Mouse (Mus musculus) cerebellum, adult (tissue): Measurements from ENCODE around the gene Hnrnph2.

Experiments used
- ATAC-seq: cut with Nextera tagmentation; 2 replicates; pipeline ENCODE4 v1.9.2; 2017; ENCODE audit warnings: mild to moderate bottlenecking, moderate library complexity, mixed read lengths; ENCODE audit not compliant: insufficient number of reproducible peaks, low FRiP score, low TSS enrichment

Gene Hnrnph2

DNA sequence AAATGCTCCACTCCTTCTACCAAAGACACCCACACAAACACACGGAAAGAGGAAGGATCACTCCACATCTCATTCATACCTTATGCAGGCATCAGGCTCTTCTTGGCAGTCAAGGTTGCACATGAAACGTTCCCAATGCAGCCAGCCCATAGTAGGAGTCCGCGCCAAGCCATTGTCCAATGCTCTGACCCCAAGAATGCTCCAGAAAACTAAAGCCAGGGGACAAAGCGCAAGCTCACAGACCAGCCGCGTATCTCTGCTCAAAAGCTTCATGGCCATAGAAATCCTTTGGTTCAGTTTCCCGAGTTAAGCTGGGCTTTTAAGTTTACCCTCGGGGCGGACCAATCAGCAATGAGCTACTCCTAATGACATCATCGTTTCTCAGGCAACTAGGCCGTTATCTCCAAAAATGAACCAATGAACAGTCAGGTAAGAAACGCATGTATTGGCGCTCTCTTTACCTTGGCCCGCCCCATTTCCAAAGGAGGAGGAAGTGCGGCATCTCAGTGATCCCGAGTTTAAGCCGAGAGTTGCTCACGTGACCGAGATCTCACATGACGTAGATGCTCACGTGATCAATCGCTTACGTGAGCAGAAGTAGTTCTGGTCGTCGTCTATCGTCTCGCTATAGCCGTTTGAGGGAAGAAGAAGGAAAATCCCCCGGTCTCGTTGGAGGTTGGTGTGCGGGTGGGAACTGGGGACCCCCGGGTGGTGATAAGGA lies at the start of gene Hnrnph2, which contains the start of gene Gla:
Gene Hnrnph2, plus strand, starts transcription at position 521 of the 721 bp plus-strand sequence.
Gene Gla, minus strand, starts transcription at position 467 of the 721 bp plus-strand sequence.
- peak; percentile 99 for ATAC-seq

DNA sequence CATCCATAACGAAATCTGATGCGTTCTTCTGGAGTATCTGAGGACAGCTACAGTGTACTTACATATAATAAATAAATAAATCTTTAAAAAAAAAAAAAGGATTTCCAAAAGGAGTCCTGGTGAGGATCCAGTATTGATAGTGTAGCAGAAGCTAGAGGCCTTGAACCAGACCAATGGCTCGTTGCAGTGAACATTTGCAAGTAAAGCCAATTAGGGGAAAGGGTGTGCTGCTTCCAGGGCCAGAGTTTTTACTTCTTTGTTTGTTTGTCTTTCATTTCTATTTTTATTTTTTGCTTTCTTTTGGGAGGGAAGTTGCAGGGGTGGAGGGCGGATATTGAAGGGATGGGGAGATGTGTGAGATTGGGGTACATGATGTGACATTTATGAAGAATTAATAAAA lies 47.7 kb upstream of the Hnrnph2 start:
- ATAC-seq: no peak

DNA sequence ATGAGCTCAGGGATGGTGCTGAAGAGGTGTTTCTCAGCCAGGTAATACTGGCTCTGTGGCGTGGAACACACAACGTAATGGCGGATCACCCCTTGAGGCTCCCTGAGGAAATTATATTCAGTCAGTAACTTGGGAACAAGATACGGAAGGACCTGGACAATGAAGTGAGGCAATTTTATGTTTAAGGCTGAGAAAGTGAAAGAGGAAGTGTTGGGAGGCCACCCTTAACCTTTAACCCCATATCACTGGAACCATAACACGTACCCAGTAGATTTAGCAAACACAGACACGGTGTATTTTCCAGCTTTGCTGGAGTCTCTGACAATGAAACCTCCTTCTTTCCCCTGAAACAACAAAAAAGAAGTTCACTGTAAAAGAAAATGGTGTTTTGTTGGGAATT lies 46.6 kb upstream of the Hnrnph2 start:
- ATAC-seq: no peak

DNA sequence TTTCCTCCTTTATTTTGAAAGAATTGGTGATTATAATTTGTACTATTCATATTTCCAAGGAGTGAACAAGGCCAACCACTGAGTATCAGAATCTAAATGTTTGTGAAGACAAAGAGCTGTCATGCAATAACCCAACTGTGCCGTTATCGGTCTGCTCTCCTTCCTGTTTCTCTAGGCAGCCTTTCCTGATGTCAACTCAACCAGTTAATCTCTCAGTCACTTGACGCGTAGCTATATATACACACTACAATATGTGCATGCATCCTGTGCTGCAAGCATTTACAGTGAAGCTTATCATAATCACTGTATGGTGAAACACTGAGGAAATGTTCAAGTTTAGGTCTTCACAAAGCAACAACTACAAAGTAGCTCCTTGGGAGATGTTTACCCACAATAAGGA lies 36.7 kb upstream of the Hnrnph2 start:
- ATAC-seq: no peak

DNA sequence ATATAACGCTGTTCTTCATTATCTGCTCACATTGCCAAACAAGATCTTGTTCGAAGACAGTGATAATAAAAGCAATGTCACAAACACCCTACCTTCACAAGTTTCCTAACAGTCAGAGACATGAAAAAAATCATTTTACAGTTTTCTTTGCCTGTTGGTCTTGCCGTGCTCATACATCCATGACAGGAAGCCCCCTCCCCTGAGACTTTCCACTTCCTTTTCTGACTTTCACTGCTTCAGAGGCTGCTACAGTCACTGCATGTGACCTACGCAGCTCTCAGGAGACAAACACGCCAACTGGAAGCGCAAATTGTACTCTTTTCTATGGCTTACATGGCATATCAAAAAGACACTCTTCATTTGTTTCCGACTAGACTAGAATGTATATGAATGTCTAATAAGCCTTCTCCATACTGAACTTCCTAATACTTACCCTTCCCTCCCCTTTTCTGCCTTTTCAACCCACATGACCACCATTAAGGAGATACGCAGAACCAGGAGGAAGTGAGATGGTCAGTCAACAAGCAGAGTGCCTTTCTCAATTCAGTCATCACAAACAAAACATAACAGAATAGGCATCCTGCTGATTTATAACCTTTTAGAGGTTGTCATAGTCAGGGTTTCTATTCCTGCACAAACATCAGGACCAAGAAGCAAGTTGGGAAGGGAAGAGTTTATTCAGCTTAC lies 34.3 kb upstream of the Hnrnph2 start:
- no peak for ATAC-seq

DNA sequence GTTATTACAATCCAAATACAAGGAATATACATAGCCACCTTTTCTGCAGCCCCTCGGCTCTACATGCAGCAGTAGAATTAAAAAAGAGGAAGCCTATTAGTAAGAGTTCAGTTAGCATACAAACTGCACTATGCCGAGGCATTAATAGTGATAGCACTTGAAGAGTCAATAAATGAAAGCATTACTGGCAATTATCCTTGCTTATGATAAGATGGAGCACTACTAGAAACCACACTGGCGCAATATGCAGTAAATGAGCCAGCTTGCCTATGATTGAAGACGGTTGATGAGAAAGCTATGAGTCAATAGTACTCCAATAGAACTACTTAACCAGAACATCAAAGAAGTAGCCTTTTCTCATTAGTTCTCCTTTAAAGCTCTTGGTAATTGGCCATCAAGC lies 23.1 kb upstream of the Hnrnph2 start:
- no peak for ATAC-seq

DNA sequence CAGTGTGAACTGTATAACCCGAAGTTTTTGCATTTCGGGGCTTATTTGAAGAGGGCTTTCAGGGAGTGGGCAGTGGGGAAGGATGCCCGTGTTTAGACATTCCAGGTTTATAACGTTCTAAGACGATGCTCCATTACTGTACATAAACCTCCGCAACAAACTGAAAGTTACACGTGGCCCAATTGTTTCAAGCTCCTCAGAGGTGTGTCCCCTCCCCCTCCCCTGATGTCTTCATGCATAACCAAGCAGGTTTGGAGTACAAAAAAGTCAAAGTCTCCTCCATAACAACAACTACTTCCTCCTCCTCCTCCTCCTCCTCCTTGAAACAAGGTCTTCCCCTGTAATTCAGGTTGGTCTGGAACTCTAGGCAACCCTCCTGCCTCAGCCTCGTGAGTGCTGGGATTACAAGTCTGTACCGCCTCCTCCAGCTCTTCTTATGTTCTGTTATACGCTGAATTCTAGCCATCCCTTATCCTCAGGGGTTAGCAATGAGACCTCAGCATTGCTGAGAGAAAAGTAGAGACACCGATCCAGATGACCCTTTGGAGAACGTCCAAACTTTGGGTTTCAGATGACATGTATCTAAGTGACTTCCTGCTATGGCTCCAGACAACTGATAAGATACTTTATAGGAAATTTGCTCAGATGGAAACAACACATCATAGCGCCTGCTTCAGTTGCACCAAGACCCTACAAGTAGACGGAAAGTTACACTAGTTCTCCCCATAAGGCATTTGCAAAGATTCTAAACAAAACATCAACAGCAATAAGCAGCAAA lies 20.3 kb upstream of the Hnrnph2 start:
- ATAC-seq: no peak

DNA sequence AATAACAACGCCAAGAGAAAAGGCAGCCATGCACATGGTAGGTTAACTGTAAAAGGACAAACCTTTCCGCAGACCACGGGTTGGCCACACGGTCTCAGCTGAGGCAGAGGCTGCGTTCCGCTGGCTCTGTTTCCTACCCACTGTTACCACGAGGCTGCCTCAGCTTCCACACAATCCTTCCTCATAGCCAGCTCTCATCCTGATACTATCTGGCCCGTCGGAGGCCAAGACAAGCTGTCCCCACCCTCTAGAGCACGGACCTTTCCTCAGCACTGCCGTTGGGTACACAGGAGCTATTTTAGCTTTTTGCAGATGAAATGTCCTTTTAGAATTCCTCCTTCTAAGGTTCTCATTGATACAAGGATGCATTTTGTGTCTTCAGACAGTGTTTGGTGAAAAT lies 18.7 kb upstream of the Hnrnph2 start:
- no peak for ATAC-seq

DNA sequence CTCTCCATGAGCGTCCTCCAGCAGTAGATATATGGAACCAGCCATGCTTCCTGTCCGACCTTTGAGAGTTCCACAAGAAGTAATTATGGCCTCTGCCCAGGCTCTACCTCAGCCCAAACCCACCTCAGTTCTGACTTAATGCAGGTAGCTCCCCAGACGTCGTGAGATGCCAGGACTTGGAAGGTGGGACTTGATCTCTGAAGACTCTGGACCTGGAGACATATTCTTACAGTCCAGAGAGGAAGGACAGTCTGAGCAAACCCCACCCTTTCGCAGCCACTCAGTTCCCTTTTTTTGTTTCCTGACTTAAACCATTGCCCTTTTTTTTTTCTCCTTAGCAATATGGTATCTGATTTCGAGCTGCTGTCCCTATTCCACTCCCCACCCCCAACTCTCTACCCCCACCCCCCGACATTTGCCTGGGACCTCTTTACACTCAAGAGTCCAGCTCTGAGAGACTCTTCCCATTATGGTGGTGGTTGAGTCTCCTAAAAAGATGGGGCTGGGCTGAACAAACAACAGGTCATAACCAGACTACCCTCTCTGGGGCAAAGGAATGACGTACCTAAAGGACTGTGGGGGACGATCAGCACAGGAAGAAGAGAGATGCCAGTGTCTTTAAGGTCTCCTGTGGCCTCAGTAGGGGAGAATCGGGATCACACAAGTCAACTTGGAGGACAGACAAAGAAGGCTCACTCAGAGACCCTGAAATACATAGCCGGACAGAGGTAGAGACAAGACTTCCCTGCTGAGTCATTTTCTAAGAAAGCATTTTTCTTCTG lies 17.9 kb upstream of the Hnrnph2 start, which contains the start of gene Btk:
Gene Btk, minus strand, starts transcription at position 683 of the 782 bp plus-strand sequence.
- no peak for ATAC-seq

DNA sequence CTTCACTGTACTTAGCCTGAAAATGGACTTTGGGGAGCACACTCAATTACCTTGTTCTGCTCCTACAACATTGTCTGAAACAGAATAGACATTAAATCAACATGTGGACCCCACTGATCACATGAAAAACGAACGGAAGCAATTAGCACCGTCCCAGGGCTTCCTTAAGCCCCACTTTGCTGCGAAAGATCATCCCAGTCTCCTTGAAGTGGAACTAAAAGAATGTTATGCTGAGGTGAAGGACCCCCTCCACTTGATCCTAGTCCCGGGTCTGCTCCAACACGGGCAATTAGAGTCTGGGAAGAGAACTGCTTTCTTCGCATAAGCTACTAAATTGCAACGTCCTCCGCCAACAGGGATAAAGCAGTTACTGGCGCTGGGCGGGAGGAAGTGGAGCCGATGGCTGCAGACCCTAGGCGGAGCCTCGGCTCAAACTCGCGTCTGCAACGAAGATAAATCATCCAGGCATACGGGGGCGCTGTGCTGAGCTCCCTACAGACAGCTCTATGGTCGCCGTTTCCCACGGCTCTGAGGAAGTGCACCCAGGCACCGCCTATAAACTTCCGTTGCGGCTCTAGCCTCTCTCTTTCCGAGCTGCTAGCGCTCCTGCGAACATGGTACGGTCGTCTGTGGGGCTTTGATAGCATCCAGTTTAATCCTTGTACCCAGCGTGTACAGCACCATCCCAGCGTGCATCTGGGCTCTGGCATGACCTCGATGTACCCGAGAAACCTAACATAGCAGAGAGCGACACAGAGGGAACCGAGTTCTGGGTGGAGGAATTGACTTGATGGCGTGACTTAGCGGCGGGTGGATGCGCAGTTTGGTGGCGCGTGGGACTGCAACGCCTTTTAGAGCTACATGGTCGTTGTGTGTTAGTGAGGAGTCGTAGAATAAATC lies 15.6 kb upstream of the Hnrnph2 start, which contains the start of gene Rpl36a:
Gene Rpl36a, plus strand, starts transcription at position 552 of the 900 bp plus-strand sequence.
- ATAC-seq: peak; percentile 99

DNA sequence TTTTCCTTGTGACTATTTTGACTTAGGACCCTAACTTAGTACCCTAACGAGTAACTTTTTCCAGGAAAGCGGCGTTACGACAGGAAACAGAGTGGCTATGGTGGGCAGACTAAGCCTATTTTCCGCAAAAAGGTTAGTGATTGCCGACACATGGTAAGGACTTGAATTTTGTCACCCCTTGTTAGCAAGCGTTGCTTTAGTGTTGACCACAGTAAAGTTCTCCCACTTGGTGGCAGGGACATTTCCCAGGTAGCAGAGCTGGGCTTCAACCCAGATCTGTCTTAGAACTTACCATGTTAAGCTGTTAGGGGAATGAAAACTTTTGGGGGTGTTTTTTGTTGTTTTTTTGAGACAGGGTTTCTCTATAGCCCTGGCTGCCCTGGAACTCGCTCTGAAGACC lies 14.5 kb upstream of the Hnrnph2 start:
- ATAC-seq: no peak

DNA sequence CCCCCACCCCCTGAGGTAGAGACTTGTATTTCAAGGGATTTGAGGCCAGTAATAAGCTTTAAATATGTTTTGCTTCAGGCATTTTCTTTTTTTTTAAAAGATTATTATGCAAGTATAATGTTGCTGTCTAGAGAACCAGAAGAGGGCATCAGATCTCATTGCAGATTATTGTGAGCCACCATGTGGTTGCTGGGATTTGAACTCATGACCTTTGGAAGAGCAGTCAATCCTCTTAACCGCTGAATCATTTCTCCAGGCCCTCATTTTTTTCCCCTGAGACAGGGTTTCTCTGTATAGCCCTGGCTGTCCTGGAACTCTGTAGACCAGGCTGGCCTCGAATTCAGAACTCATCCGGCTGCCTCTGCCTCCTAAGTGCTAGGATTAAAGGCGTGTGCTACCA lies 12.7 kb upstream of the Hnrnph2 start:
- ATAC-seq: no peak

DNA sequence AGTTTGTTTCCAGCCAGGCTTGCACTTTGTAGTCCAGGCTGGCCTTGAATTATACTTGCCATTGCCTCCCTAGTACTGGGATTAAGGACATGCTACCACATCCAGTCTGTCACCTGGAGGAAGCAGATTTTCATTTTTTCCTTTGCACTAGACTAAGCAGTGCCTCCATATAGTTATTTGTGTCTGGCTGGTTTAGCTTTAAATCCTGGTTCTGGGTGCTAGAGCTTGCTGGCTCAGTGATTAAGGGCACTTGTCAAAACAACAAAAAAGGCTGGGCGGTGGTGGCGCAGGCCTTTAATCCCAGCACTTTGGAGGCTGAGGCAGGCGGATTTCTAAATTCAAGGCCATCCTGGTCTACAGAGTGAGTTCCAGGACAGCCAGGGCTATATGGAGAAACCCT lies 12.0 kb upstream of the Hnrnph2 start:
- ATAC-seq: no peak

DNA sequence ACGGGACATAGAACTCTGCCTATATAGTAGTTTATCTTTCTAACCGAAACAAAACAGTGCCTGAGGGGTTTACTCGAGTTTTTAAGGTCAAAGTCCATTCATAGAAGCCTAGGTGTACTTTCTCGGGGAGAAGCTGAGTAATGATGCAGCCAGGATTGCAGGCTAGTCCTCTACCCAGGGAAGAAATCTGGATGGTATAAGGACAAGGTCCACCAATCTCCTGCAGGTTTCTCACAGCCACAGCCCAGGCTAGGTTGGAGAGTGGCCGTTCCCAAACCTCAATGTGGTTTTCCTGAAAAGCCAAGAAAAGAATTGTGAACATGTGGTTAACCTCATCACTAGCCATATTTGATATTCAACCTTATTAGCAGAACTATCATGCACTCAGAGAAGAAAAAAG lies 11.1 kb upstream of the Hnrnph2 start:
- no peak for ATAC-seq

DNA sequence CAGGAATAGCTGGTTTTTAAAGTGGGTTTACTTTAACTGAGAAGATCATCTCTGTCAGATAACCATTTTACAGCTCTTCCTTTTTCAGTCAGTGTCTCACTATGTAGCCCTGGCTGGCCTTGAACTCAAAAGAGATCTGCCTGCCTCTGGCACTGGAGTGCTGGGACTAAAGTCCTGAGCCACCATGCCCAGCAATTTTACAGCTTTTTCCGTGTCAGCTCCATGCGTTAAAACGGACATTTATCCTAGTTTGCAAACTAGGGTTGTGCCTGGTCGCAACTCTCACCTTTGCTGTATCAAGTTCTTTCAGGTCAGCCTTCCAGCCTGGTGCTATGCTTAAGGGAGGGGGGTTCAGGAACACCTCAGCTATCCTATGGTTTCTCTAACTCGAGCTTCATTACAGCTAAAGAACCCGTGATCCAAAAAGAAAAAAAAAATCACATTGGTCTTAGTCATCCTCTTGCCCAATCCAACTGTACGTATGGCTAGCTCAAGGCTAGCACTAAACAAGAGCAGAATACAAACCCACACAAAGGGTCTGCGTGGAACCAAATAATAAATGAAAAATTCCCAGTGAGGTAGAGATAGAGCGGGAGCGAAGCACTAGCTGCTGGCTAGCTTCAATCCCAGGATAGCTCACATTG lies 935 bp upstream of the Hnrnph2 start:
- ATAC-seq: 0 out of 2 replicates have a peak, but pooled peaks have one; percentile 4

DNA sequence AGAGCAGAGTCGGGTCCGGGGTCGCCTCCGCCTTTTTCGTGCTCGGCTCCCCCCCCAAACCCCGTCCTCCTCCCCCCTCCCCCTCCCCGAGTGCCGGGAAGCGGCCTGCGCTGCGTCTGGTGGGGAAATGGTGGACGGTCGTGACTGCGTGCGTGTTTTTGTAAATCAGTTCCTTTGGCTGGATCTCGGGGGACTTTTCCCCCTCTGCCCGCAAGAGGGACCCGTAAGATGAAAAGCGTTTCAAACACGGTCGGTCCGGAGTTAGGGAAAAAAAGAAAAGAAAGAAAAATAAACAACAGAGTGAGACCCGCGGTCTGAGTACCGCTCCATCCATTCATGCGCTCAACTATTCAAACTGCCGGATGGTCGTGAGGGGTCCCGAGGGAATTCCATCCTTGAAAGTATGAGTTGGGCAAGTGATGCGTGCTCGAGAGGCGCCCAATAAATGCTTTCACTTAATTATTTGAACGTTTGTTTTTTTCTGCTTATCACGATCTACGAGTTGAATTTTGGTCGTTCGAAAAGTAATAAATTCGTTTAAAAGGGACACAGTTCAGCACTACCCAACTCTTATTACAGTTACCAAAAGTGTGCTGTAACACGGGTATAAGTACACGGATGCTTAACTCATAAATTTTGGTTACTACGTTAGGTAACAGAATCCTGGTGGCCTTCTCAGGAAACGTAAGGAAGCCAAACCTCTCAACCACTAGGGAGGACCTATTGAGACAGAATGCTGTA lies 571 bp downstream of the Hnrnph2 start:
- ATAC-seq: peak; percentile 11; the same call in 1 of the 2 replicates

DNA sequence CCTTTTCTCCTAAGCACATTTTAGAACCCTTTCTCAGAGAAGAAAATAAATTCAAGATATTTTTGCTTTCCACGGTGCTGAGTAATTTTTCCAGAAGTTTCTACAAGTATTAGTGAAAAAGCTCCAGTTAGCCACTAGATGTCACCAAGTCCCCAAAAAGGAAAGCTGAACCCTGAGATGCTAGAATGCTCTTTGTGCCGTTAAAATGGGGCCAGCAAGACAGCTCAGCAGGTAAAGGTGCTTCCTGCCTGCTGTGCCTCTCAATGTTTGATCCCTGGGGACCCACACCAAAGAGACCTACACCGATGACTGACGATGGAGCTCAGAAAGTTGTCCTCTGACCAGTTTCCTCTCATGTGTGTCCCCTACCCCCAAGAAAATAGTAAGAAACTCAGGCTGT lies 8.5 kb downstream of the Hnrnph2 start:
- ATAC-seq: peak; percentile 57

DNA sequence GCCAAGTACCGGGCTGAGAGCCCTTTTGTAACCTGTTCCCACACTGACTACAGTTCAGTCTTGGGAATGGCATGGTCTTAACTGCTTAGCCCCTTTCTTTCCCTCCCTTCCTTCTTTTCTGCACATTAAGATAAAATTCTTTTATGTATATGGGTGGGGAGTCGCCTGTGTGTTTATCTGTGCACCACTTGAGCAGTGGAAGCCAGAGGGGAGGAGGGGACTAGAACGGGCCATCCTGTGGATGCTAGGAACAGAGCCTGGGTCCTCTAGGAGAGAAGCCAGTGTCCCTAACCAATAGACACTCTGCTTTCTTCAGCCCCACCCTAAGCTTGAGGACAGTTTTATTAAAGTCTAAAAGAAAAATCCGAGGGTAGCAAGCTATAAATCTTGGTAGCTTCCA lies 10.0 kb downstream of the Hnrnph2 start:
- no peak for ATAC-seq
